Mouse (Mus musculus) ZHBTc4 (cell line): ENCODE measurements around the gene Alppl2.
A peak's percentile ranks its signal among the peaks of the same experiment; 100 is the strongest.

Source experiments
- DNase-seq: peaks from one replicate; pipeline ENCODE4 v3.0.0-alpha.2; 2011; ENCODE audit warnings: low read depth, low spot score

Alppl2 gene

DNA sequence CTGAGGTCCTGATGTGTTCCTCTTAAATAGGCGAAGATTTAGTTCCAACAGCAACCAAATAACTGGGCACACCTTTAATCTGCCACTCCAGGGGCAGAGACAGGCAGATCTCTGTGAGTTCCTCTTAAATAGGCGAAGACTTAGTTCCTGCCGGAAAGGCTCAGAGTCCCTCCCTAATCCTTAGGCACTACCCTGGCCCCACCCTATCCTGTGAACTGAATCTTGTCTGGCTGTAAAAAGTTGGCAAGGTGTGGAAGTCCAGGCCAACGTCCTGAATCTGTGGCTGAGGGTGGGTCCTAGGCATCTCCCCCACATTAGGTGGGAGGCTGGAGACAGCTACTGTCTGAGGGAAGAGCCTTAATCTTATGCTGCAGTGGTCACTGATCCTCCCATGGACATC, at the start of gene Alppl2:
Gene Alppl2, minus strand, starts transcription at position 101 of the 400 bp plus-strand sequence.
- DNase-seq = no peak

DNA sequence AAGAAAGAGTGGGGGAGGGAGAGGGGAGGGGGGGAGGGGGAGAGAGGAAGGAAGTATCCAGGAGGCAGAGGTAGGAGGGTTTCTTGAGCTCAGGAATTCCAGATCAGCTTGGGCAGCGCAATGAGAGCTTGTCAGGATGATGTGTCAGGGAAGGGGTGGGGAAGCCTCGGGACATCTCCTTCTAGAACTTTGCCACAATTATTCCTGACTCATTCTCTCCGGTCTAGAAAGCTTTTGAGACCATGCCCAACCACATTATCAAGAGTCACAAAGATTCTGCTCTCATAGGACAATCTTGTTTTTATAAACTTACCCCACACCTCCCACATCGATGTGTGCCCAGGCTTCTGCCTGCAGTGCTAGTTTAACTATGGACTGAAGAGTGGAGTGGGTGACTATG, 42.1 kb upstream of the Alppl2 start:
- no peak for DNase-seq

DNA sequence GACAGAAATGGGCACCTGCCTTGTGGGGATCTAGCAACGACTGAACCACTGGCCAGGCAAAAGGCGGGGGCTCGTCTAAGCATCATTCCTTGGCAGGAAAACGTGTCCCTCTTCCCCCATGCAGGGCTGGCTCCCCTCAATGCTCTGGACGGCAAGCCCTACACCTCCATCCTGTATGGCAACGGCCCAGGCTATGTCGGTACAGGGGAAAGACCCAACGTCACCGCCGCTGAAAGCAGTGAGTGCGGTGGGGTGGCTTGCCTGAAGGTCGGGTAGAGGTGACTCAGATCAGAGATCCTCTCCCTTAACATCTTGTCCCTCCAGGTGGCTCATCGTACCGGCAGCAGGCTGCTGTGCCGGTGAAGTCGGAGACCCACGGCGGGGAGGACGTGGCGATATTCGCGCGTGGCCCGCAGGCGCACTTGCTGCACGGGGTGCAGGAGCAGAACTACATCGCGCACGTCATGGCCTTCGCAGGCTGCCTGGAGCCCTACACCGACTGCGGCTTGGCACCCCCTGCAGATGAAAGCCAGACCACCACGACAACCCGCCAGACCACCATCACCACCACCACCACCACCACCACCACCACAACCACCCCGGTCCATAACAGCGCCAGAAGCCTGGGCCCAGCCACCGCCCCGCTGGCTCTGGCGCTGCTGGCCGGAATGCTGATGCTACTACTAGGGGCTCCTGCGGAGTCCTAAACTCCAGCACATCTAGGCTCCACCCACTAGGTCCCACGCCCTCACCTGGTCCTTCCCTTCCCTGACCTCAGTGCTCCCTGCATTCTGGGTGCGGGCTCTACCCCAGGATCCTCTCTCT, 37.7 kb upstream of the Alppl2 start:
- peak; percentile 46 for DNase-seq

DNA sequence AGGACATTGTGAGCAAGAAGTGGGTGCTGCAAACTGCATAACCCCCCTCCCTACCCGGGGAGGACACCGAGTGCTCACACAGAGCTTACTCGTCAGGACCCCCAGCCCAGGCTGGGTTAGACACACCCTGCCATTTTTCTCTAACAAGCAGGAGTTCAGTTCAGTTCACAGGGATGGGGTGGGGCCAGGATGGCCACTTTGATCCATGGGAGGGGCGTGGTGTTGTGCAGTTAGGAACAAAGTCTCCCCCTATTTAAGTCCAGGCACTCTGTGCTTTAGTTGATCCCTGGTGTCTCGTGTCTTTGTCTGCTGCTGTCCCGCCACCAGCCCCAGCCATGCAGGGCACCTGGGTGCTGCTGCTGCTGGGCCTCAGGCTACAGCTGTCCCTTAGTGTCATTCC, 34.9 kb upstream of the Alppl2 start, which contains the start of gene Akp3:
Gene Akp3, plus strand, starts transcription at position 301 of the 400 bp plus-strand sequence.
- no peak for DNase-seq

DNA sequence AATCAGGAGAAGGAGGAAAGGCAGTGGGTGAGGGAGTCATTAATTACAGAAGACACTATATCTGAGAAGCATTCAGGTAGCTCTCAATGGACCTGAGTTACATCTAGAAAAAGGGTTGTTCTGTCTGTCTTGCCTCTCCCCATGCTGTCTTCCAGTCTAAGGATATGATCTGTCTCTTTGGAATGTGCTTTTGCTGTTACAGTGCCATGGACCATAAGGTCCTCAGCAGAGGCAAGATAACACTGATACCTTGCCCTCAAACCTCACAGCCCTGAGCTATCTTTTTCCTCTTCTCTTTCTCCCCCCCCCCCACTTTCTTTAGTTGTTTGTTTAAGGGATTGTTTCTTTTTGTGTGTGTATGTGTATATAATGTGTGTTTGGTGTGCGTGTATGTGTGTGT, 25.1 kb upstream of the Alppl2 start:
- DNase-seq = no peak

DNA sequence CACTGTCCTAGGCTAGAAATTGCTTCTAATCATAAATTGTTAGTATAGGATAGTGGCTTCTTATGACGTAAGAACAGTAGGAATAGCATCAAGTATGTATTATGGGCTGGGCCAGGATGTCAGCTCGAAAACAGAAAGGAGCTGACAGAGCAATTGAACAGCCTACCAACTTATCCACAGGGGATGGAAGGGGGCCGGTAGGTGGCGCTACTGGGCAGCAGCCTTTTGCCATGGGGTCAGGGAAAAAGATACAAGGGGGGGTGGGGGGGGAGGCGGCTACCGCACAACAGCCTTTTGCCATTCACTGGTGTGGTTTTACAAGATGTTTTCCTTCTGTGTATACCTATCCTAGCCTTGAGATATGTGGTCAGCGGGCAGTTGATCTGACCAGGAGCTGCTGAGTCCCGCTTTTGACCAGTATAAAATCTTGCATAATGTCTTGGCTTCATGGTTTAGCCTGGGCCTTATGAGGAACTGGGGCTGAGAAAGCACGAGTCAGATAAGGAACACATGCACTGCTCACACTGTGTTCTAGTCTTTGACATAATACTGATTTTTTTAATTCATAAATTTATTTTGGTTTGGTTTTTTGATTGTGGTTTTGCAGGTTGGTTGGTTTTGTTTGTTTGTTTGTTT, 22.1 kb upstream of the Alppl2 start:
- peak; percentile 52 for DNase-seq

DNA sequence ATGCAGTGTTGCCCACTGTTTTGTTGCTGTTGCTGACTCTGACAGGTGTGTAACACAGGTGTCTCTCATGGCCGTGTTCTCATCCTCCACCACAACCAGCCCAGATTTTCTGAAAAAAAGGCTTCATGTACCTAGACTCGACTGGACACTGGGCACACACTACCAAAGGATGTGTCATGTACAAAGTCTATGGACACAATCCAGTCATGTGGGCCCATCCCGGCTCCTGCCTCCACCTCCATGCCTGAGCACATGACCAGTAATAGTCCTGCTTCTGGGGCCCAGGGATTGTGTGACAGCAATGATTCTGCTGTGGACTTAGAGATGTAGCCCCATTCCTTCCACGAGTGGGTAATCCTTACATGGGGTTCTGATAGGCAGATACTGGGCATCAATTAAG, 18.8 kb upstream of the Alppl2 start:
- no peak for DNase-seq

DNA sequence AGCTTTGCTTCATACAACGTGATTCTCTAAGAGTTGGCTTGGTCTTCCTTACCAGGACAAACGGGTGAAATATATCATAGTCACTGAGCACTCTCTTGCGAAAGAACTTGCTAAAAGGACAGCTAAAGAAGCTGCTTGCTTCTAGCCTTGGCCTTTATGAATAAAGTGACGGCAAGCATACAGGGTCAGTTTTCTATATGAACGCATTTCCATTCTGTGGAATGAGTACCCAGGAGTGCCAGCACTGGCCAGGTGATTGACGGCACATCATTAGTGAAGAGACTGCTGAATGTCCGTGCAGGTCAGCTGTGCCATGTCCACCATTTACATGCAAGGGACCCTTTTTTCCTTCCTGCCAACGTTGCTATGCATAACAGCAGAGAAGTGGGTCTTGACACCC, 16.8 kb upstream of the Alppl2 start:
- DNase-seq = no peak

DNA sequence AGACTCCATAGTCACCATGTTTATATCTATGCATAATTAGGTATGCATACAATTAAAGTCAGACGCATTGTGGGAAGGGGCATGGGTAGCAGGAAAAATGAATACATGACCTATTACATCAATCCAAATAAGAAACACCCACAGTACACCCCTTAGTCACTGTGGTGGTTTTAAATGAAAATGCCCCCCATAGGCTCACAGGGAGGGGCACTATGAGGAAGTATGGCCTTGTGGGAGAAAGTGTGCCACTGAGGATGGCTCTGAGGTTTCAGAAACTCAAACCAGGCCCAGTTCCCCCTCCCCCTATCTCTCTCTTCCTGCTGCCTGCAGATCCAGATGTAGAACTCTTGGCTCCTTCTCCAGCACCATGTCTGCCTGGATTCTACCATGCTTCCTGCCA, 14.2 kb upstream of the Alppl2 start:
- no peak for DNase-seq

DNA sequence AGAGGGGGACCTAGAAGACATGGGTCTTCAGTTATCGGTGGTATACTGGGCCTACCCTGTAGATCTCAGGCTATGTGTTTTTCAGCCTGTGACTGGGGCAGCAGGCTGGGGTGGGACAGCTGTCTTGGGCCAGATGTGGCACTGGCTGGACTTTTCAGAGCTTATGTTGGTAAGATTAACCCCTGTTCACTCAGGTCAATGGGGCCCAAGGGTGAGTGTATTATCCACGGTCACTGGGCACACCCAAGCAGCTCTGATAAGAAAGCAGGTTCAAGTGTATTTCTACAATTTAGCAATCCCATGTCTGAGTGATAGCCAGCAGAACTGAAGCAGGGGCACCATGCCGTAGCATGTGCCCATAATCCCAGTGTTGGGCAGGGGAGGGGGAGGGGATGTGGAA, 12.4 kb upstream of the Alppl2 start:
- DNase-seq = no peak

DNA sequence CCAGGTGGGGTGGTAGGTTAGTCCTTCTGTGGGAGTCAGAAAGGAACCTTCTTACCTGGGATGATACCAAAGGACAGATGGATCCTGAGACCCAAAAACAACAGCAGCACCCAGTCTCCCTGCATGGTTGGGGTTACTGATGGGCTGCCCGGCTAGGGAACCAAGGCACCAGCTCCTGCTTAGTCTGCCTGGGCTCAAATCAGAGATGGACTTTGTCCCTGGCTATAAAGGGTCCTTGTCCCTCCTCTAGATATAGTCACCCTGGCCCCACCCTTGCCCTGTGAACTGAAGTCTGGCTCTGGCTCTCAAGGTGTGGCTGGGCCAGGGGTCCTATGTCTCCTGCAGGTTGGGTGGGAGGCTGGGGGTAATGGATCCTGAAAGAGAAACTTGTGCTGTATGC, 11.7 kb upstream of the Alppl2 start, which contains the start of gene Alpi:
Gene Alpi, minus strand, starts transcription at position 196 of the 400 bp plus-strand sequence.
- DNase-seq = no peak

DNA sequence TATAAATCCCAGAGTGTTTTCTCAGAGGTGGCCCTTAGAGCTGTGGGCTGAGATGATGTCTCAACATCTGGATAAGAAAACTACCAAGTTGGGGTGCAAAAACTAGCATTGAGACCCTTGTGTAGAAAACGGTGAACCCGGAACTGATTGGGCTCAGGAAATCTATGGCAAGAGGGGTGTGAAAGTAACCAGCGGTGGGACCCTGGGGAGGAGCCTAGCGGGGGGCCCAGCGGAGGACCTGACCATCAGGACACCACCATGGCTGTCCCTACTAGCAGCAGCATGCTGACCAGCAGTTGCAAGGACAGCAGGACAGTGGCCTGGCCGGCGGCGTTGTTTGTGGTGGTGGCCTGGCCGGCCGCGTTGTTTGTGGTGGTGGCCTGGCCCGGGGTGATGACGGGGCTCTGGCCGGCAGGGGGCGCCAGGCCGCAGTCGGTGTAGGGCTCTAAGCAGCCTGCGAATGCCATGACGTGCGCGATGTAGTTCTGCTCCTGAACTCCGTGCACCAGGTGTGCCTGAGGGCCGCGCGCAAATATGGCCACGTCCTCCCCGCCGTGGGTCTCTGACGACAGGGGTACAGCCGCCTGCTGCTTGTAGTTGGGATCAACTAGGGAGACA, 8.7 kb upstream of the Alppl2 start:
- peak; percentile 81 for DNase-seq

DNA sequence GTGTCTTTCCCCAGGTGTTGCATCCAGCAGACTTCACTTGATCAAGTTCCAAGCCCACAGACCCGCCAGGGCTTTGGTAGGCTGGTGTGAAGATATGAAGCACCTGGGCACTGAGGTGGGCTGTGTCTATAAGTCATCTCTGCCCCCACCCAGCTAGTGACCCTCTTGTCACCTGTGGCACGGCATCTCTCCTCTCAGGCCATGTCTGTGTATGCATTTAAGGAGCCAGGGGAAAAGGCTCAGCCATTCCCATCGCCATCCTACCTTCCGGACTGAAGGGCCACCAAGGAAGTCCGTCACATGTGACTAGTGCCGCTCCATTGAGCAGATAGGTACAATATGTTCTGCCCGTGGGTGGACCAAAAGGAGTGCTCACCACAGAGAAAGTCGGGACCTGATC, 5.9 kb upstream of the Alppl2 start:
- no peak for DNase-seq

DNA sequence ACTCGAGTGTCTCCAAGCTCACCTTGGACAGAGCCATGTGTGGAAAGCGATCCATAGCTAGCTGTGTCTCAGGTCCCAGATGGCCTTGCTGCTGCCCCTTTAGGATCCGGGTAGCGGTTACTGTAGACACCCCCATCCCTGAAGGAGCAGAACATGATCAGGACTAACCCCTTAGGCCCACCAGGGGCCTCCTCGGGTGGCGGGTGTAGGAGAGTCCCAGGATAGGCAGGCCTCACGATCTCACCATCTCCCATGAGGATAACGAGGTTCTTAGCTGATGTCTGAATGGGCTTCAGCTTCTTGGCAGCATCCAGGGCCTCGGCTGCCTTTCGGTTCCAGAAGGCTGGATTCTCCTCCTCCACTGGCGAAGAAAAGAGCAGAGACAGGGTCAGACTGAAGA, 477 bp downstream of the Alppl2 start:
- no peak for DNase-seq

DNA sequence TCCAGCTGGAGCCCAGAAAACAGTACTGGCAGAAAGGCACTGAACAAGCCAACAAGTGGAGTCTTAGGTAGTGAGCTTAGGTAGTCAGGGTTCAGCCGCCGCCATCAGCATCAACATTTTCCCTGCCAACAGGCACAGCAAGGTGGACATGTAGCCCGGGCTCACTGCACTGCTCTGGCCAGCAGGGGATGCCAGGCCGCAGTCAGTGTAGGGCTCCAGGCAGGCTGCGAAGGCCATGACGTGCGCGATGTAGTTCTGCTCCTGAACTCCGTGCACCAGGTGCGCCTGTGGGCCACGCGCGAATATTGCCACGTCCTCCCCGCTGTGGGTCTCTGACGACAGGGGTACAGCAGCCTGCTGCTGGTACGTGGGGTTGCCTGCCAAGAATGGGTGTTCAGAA, 2.8 kb downstream of the Alppl2 start:
- DNase-seq = peak; percentile 54

DNA sequence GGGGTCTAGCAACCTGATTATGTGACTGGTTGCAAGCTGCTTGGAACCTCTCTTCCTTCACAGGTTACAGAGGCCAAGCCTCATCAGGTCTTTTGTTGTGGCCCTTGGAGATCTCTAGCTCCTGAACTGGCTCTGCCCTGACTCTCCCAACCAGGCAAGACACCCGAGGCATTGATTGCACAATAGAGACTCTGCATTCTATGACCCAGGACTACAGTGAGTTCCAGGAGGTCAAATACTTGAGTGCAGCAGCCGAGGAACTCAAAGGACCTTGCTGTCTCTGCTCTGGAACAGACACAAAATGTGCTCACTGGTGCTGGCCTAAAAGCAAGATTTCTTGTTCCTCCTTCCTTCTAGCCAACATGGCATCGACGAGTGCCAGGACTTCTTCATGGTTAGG, 3.5 kb downstream of the Alppl2 start:
- no peak for DNase-seq

DNA sequence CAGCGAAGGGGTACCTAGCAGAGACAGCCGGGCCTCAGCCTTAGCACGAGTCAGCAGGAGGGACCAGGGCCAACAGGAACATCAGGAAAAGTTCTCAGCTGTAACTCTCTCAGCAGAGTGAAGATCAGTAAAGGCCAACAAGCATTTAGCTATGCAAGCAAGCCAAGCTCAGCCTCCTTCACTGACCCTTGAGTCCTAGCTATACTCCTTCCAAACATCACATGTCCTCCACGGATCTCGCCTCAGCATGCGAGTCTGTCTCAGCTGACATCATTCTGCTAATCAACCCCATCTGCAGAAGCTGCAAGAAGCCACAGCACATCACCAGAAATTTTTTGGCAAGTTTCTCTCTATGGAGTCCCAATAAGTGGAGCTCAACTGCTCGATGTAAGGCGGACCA, 16.0 kb downstream of the Alppl2 start:
- no peak for DNase-seq

DNA sequence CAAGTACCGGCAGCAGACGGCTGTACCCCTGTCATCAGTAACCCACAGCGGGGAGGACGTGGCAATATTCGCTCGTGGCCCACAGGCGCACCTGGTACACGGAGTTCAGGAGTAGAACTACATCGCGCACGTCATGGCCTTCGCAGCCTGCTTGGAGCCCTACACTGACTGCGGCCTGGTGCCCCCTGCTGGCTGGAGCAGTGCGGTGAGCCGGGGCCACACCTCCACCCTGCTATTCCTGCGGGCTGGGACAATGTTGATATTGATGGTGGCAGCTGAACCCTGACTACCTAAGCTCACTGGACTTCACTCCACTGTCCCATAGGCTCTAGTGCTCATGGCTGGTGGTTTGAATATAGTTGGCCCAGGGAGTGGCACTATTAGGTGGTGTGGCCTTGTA, 19.0 kb downstream of the Alppl2 start:
- DNase-seq = peak; percentile 79

DNA sequence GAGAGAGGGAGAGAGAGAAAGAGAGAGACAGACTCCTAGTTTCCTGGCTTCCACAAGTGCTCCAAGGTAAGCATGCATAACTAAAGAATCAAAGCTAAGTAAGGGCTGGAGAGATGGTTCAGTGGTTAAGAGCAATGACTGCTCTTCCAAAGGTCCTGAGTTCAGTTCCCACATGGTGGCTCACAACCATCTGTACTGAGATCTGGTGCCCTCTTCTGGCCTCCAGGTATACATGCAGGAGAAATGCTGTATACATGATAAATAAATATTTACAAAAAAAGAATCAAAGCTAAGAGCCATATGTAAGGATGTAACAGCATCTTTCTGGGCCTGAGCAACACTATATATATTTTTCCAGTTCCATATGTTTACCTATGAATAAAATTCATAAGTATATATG, 28.8 kb downstream of the Alppl2 start:
- DNase-seq = peak; percentile 28

DNA sequence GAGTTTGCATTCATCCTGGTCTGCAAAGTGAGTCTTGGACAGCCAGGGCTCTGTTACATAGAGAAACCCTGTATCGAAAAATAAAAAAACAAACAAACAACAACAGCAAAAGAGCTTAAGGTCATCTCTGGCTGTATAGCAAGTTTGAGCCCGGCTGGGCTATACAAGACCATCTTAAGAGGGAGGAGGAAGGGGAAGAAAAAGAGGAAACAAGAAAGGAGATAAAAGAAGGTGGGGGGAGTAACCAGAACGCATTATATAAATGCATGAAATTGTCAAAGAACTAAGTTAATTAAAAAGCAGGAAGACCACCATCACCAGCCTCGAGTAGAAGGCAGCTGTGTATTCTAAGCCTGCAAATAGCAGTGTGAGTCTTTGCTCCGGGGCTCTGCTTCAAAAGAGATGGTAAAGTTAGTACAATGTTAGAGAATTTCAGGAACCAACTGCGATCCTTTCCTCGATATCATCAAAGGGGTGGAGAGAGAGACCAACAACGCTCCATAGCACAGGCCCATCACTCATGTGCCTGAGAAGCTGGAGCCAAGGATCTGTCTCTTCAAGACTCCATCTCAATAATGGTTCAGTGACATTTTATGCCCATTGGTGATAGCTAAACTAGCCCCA, 30.6 kb downstream of the Alppl2 start:
- DNase-seq = no peak

DNA sequence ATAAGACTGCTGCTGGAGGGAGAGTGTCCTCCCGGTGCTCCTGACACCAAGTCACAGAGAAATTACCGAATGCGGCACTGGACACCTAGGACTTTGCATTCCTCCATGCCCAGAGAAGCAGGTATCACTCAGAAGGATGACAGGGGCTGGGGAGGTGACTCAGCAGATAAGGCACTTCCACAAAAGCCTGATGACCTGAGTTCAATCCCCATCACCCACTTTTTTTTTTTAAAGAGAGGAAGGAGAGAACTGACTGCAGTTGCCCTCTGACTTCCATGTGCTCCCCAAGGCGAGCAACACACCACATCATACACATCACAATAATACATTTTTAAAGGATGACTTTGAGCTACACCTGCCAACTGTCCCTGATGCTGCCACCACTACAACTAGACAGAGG, 32.7 kb downstream of the Alppl2 start:
- no peak for DNase-seq

DNA sequence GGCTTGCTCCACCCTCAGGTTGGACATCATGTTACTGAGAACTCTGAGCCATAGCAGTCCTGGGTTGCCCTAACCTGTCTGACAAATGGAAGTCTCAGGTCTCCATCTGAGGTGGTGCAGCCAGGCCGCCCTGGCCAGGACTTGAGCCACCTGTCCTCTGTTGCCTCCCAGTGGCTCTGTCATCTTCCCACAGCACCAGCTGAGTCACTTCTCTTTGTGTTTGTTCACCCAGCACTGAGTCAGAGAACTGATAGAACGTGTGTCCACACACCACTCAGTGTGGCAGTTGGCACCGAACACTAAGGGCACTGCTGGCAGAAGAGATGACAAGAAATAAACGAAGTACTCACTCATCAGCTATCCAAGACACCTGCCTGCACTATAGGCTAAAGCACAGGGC, 38.4 kb downstream of the Alppl2 start:
- no peak for DNase-seq
